Mouse (Mus musculus) midbrain, embryonic 16.5 days (tissue): ENCODE measurements around the gene Rassf8. TPM values are rescaled to one million over a fixed set of nuclear protein-coding genes. Genes with fewer than 3 reads are reported as not detected.

Source experiments
- ATAC-seq: fragments of 200-750 bp; cut with Nextera tagmentation; 2 replicates; pipeline ENCODE4 v1.8.0; 2017; ENCODE audit warnings: moderate TSS enrichment
- H3K27ac ChIP-seq: fragments of 300-500 bp; sonication (generic); 2 replicates; pipeline ENCODE4 v1.5.1; 2014; ENCODE audit warnings: mild to moderate bottlenecking, low read length, mixed read lengths
- H3K27me3 ChIP-seq: fragments of 300-500 bp; sonication (generic); 2 replicates; pipeline ENCODE4 v1.6.1; 2014; ENCODE audit warnings: low read depth, low read length, mixed read lengths; ENCODE audit not compliant: control insufficient read depth, insufficient read depth
- H3K36me3 ChIP-seq: fragments of 300-500 bp; sonication (generic); 2 replicates; pipeline ENCODE4 v1.6.1; 2014; ENCODE audit warnings: mild to moderate bottlenecking, low read length, moderate library complexity, mixed read lengths; ENCODE audit not compliant: control insufficient read depth, insufficient read depth
- H3K4me1 ChIP-seq: fragments of 300-500 bp; sonication (generic); 2 replicates; pipeline ENCODE4 v1.6.1; 2014; ENCODE audit warnings: mild to moderate bottlenecking, low read length, mixed read lengths; ENCODE audit not compliant: control insufficient read depth, insufficient read depth
- H3K4me2 ChIP-seq: fragments of 300-500 bp; sonication (generic); 2 replicates; pipeline ENCODE4 v1.6.1; 2014; ENCODE audit warnings: mild to moderate bottlenecking, low read length, mixed read lengths
- H3K4me3 ChIP-seq: fragments of 300-500 bp; sonication (generic); 2 replicates; pipeline ENCODE4 v1.5.1; 2014; ENCODE audit warnings: low read depth, mild to moderate bottlenecking, low read length, moderate library complexity, mixed read lengths
- H3K9ac ChIP-seq: fragments of 300-500 bp; sonication (generic); 2 replicates; pipeline ENCODE4 v1.6.1; 2014; ENCODE audit warnings: low read depth, low read length, mixed read lengths
- H3K9me3 ChIP-seq: fragments of 300-500 bp; sonication (generic); replicated peaks from 2 replicates; pipeline ENCODE4 v1.6.1; 2014; ENCODE audit warnings: mild to moderate bottlenecking, low read length, mixed read lengths; ENCODE audit not compliant: control insufficient read depth, poor library complexity, severe bottlenecking
- WGBS: fragments of 180-500 bp; shearing (Covaris S2); extraction: QIAGEN DNeasy Blood & Tissue Kit; methylation state at CpG from one replicate; pipeline ENCODE4 v1.1.7; 2014; 5-methylcytosine and 5-hydroxymethylcytosine counted together
- polyA plus RNA-seq: library from polyadenylated mRNA; unstranded; fragments of >200 nt; fragmentation: Nextera tagmentation; extraction: Ambion mirVana; gene quantifications from 2 replicates; pipeline ENCODE4 v1.2.1, GENCODE M21; 2015

Rassf8 gene
- polyA plus RNA-seq, 1 experiment from 2014 or later = 6.0 TPM

DNA sequence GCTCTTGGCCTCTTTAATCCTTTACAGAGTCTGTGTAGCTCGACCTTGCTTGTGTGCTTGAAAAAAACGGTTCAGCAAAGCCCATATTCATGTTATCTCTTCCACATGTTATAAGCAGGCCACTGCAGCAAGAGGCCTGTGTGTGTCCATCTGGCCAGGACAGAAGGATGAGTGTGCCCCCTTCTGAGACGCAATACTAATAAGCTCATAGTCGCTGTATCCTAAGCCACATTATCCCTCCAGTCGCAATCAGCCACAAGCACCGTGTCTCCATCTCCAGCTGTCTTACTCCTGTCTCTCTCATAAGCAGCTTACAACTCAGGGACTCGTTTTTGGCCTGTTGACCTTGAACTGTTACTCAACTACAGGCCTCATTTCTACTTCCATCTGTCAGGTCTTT, 24.0 kb upstream of the Rassf8 start:
- Histone ChIP-seq H3K9ac (no peak overlapping the region), H3K4me3 (no peak overlapping the region), H3K27me3 (no peaks in the 10 kb centered on the region), H3K9me3 (no peaks in the 10 kb centered on the region), H3K36me3 (no peaks in the 10 kb centered on the region), H3K4me2 (no peak overlapping the region), H3K27ac (no peak overlapping the region), H3K4me1 (no peaks in the 10 kb centered on the region)
- WGBS = 46% methylated on average over 7 of the region's 7 CpGs
- ATAC-seq = no peak

GRCm38 (mm10) chr6:145723131-145723863, 23.3 kb upstream of the Rassf8 start:
- WGBS = 84% methylated on average over 13 of the region's 13 CpGs
- Histone ChIP-seq H3K4me3 (no peak overlapping the region), H3K36me3 (no peaks in the 10 kb centered on the region), H3K27ac (no peak overlapping the region), H3K4me1 (no peaks in the 10 kb centered on the region), H3K9me3 (no peaks in the 10 kb centered on the region), H3K27me3 (no peaks in the 10 kb centered on the region), H3K4me2 (no peak overlapping the region), H3K9ac (no peak overlapping the region)
- no peak for ATAC-seq

GRCm38 (mm10) chr6:145725849-145726248, 20.7 kb upstream of the Rassf8 start:
- Histone ChIP-seq H3K27me3 (no peaks in the 10 kb centered on the region), H3K9ac (no peak overlapping the region), H3K27ac (no peak overlapping the region), H3K36me3 (no peaks in the 10 kb centered on the region), H3K4me3 (no peak overlapping the region), H3K4me2 (no peak overlapping the region), H3K9me3 (no peaks in the 10 kb centered on the region), H3K4me1 (no peaks in the 10 kb centered on the region)
- ATAC-seq = no peak
- 83% methylated on average over 10 of the region's 10 CpGs for WGBS

DNA sequence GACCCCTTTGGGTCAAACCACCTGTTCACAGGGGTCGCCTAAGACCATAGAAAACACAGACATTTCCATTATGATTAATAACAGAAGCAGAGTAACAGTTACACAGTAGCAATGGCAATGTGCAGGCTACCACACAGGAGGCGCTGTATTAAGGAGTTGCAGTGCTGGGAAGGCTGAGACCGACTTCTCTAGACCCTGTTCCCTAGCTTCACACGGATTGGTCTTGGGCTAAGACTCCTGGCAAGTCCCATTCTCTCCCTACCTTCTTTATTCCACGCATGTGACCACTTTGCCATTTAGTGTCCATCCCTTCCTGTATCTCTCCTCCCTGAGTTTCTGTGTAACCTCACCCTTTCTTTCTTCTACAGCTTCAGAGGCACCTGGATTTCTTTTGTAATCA, 19.6 kb upstream of the Rassf8 start:
- H3K9ac ChIP-seq = no peak overlapping the region
- 51% methylated on average over 5 of the region's 5 CpGs for WGBS
- H3K27ac ChIP-seq = no peak overlapping the region
- no peaks in the 10 kb centered on the region for H3K9me3 ChIP-seq
- H3K36me3 ChIP-seq = no peaks in the 10 kb centered on the region
- no peak for ATAC-seq
- no peak overlapping the region for H3K4me2 ChIP-seq
- H3K4me1 ChIP-seq = no peaks in the 10 kb centered on the region; the same call in 1 of the 2 replicates
- no peaks in the 10 kb centered on the region for H3K27me3 ChIP-seq
- no peak overlapping the region for H3K4me3 ChIP-seq

DNA sequence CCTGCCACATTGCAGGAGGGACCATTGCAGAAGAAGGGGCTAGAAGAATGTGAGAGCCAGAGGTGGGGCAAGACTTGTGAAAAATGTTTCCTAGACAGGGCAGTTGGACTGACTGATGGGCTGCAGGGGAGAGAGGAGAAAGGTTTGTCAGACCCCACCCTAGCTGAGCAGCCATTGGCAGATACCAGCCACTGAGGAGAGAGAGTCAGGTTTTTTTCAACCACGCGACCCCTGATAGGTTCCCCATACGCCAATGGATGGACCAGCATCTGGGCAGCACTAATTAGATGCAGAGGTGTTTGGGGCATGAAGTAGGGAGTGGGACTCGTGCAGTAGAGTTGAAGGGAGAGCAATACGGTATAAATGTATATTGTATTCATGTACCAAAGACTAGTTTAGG, 13.7 kb upstream of the Rassf8 start:
- Histone ChIP-seq H3K4me3 (no peak overlapping the region), H3K36me3 (no peaks in the 10 kb centered on the region), H3K27me3 (no peaks in the 10 kb centered on the region), H3K4me2 (no peak overlapping the region), H3K27ac (no peak overlapping the region), H3K9ac (no peak overlapping the region), H3K4me1 (no peaks in the 10 kb centered on the region; the same call in 1 of the 2 replicates), H3K9me3 (no peaks in the 10 kb centered on the region)
- 67% methylated on average over 5 of the region's 5 CpGs for WGBS
- no peak for ATAC-seq

DNA sequence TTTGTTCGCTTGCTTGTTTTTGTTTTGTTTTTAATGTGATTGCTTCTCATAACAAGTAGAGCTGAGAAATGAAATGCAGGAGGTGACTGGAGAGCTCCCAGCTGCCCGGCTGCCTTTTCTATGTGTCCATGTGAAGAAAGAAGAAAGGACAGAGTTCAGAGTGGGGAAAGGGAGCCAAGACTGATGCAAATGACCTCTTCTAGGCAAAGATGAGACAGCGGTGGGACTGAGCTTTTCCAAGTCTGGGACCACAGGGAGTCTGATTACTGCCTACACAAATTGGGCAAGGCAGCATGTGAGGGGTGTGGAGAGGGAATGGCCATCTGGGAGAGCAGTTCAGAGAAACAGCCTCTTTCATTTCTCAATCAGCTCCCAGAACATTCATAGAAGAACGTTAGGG, 13.3 kb upstream of the Rassf8 start:
- WGBS = 62% methylated on average over 4 of the region's 4 CpGs
- no peak for ATAC-seq
- no peak overlapping the region for H3K4me3 ChIP-seq
- H3K9ac ChIP-seq = no peak overlapping the region
- no peaks in the 10 kb centered on the region for H3K9me3 ChIP-seq
- H3K27me3 ChIP-seq = no peaks in the 10 kb centered on the region
- no peaks in the 10 kb centered on the region for H3K36me3 ChIP-seq
- no peak overlapping the region for H3K4me2 ChIP-seq
- no peak overlapping the region for H3K27ac ChIP-seq
- H3K4me1 ChIP-seq = no peaks in the 10 kb centered on the region; the same call in 1 of the 2 replicates

GRCm38 (mm10) chr6:145733911-145734310, 12.6 kb upstream of the Rassf8 start:
- no peaks in the 10 kb centered on the region for H3K9me3 ChIP-seq
- H3K36me3 ChIP-seq = no peaks in the 10 kb centered on the region
- no peak overlapping the region for H3K9ac ChIP-seq
- H3K4me1 ChIP-seq = no peaks in the 10 kb centered on the region; the same call in 1 of the 2 replicates
- ATAC-seq = no peak
- H3K27ac ChIP-seq = no peak overlapping the region
- H3K4me2 ChIP-seq = no peak overlapping the region
- no peaks in the 10 kb centered on the region for H3K27me3 ChIP-seq
- no peak overlapping the region for H3K4me3 ChIP-seq
- WGBS = 26% methylated on average over 5 of the region's 5 CpGs

- Histone ChIP-seq H3K27ac (no peak overlapping the region), H3K4me3 (no peak overlapping the region), H3K4me2 (no peak overlapping the region), H3K36me3 (no peaks in the 10 kb centered on the region), H3K9me3 (no peaks in the 10 kb centered on the region), H3K9ac (no peak overlapping the region), H3K4me1 (no peaks in the 10 kb centered on the region; the same call in 1 of the 2 replicates), H3K27me3 (no peaks in the 10 kb centered on the region)
- ATAC-seq = no peak
- 88% methylated on average over 2 of the region's 2 CpGs for WGBS
These were observed 10.4 kb upstream of the Rassf8 start for GRCm38 (mm10) chr6:145736099-145736498.

GRCm38 (mm10) chr6:145739231-145739630, 7.3 kb upstream of the Rassf8 start:
- no peaks in the 10 kb centered on the region for H3K27me3 ChIP-seq
- no peaks in the 10 kb centered on the region for H3K4me1 ChIP-seq
- H3K4me2 ChIP-seq = no peak overlapping the region
- no peaks in the 10 kb centered on the region for H3K9me3 ChIP-seq
- 89% methylated on average over 6 of the region's 6 CpGs for WGBS
- H3K9ac ChIP-seq = no peak overlapping the region
- H3K27ac ChIP-seq = no peak overlapping the region
- no peak for ATAC-seq
- H3K4me3 ChIP-seq = no peak overlapping the region
- no peaks in the 10 kb centered on the region for H3K36me3 ChIP-seq
